8 mouse cellular contexts compared by ENCODE assay signal in the genomic region with DNA sequence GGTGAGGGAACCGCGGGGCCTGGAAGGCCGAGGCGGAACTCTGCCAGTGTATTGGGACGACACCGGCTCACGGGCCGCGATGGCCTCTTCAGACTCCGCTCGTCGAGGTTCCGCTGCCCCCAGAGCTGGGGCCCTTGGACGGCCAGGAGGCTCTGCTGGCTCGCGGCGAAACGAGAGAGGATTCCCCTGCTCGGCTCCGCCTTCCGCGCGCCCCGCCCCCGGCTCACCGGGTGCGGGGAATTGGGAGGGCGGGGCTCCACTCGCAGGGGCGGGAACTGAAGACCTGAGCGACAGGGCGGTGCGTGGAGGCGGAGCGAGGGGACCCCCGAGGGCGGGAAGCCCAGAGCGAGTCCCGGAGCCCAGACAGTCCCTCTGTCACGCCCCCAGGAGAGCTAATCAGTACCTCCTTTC. TPM values are rescaled to one million over a fixed set of nuclear protein-coding genes. Genes with fewer than 3 reads are reported as not detected.
A peak's percentile ranks its signal among the peaks of the same experiment; 100 is the strongest.
DNase-seq lines count a peak whose midpoint lies in the region; ATAC-seq and TF ChIP-seq lines count a peak whose summit lies in the region.

TSS of gene Tmem158 (minus strand) at position 154 of the 411 bp plus-strand sequence.

- H3K9me3 ChIP-seq in erythroblast, embryonic 14.5 days (ENCODE audit: control insufficient read depth, low read length) = peaks cover 5% of the 10 kb centered on the region; the same call in 1 of the 2 replicates
- H3K9me3 ChIP-seq in heart, embryonic 14.5 days (ENCODE audit: control insufficient read depth, low read length) = no peaks in the 10 kb centered on the region
- H3K9me3 ChIP-seq in liver, embryonic 12.5 days (replicated peaks) = no peaks in the 10 kb centered on the region
- H3K9me3 ChIP-seq in stomach, postnatal 0 days (ENCODE audit: control insufficient read depth, low read length) = no peaks in the 10 kb centered on the region

- peaks cover 58% of the 10 kb centered on the region for H3K27me3 ChIP-seq in erythroblast, embryonic 14.5 days (ENCODE audit: control insufficient read depth)
- H3K27me3 ChIP-seq in heart, embryonic 14.5 days (ENCODE audit: control insufficient read depth, insufficient read depth, low read length) = peaks cover 32% of the 10 kb centered on the region
- H3K27me3 ChIP-seq in liver, embryonic 12.5 days (replicated peaks) = peaks cover 64% of the 10 kb centered on the region
- no peaks in the 10 kb centered on the region for H3K27me3 ChIP-seq in stomach, postnatal 0 days (ENCODE audit: control insufficient read depth, insufficient read depth, low read length)

- H3K4me3 ChIP-seq in erythroblast, embryonic 14.5 days (replicated peaks) = peak within 1 kb of the TSS; percentile 66
- peak within 1 kb of the TSS; percentile 62 to 72 for H3K4me3 ChIP-seq in heart, embryonic 14.5 days (ENCODE audit: control insufficient read depth in 1 of 2, insufficient read depth in 1 of 2, low read depth in 1 of 2, low read length in 2 of 2)
- peak within 1 kb of the TSS; percentile 63 for H3K4me3 ChIP-seq in liver, embryonic 12.5 days
- H3K4me3 ChIP-seq in stomach, postnatal 0 days (ENCODE audit: low read depth, low read length) = peak within 1 kb of the TSS; percentile 72

- no peak for TF ChIP-seq EP300 in stomach, postnatal 0 days (optimal IDR thresholded peaks at IDR 0.05)

- H3K27ac ChIP-seq in heart, embryonic 14.5 days (replicated peaks in 1 of 2; ENCODE audit: control insufficient read depth in 1 of 2, insufficient read depth in 1 of 2, low read depth in 2 of 2, low read length in 2 of 2) = no peak within 1 kb of the TSS; a peak in 1 of 4 replicates
- peak within 1 kb of the TSS; percentile 18 for H3K27ac ChIP-seq in liver, embryonic 12.5 days
- peak within 1 kb of the TSS; percentile 61 for H3K27ac ChIP-seq in stomach, postnatal 0 days (replicated peaks)

- H3K4me2 ChIP-seq in heart, embryonic 14.5 days (ENCODE audit: low read length) = peak within 1 kb of the TSS; percentile 98
- H3K4me2 ChIP-seq in liver, embryonic 12.5 days = peak within 1 kb of the TSS; percentile 90
- H3K4me2 ChIP-seq in stomach, postnatal 0 days (replicated peaks; ENCODE audit: low read depth) = peak within 1 kb of the TSS; percentile 98

- peak; percentile 89 for ATAC-seq in heart, embryonic 14.5 days (ENCODE audit: insufficient number of reproducible peaks, insufficient read depth, low FRiP score, low read depth)
- ATAC-seq in liver, embryonic 12.5 days = peak; percentile 94
- ATAC-seq in stomach, postnatal 0 days (ENCODE audit: low FRiP score, low TSS enrichment) = peak; percentile 78

- H3K9ac ChIP-seq in heart, embryonic 14.5 days (ENCODE audit: low read length) = peak within 1 kb of the TSS; percentile 67
- peak within 1 kb of the TSS; percentile 73 for H3K9ac ChIP-seq in liver, embryonic 12.5 days
- H3K9ac ChIP-seq in stomach, postnatal 0 days (ENCODE audit: low read length) = peak within 1 kb of the TSS; percentile 69

- H3K4me1 ChIP-seq in erythroblast, embryonic 14.5 days (ENCODE audit: control insufficient read depth) = peaks cover 17% of the 10 kb centered on the region
- H3K4me1 ChIP-seq in heart, embryonic 14.5 days (ENCODE audit: control insufficient read depth in 2 of 2, insufficient read depth in 2 of 2, low read length in 2 of 2) = peaks cover 0 to 11% of the 10 kb centered on the region in 2 experiments; a peak in 2 of 4 replicates
- peaks cover 24% of the 10 kb centered on the region for H3K4me1 ChIP-seq in liver, embryonic 12.5 days
- no peaks in the 10 kb centered on the region for H3K4me1 ChIP-seq in stomach, postnatal 0 days (replicated peaks; ENCODE audit: control insufficient read depth, insufficient read depth)

- peak; percentile 84 for DNase-seq in CD4-positive helper T cell, adult 2 months (ENCODE audit: low read depth, low spot score)
- DNase-seq in brain, embryonic 18.5 days (ENCODE audit: low read depth, low spot score) = peak; percentile 74
- peak; percentile 93 for DNase-seq in kidney, postnatal 10 days
- DNase-seq in natural killer cell, adult 2 months (ENCODE audit: low spot score in 2 of 2) = peak; percentile 56 to 58
- DNase-seq in stomach, postnatal 0 days (ENCODE audit: low spot score) = peak; percentile 86

- WGBS in heart, embryonic 14.5 days = 0% methylated on average over 36 of the region's 40 CpGs
- WGBS in liver, embryonic 12.5 days (ENCODE audit: insufficient replicate concordance) = 5% methylated on average over 39 of the region's 40 CpGs
- 0% methylated on average over 39 of the region's 40 CpGs for WGBS in stomach, postnatal 0 days

- H3K36me3 ChIP-seq in erythroblast, embryonic 14.5 days (ENCODE audit: control insufficient read depth) = no peaks in the 10 kb centered on the region
- H3K36me3 ChIP-seq in heart, embryonic 14.5 days (ENCODE audit: control insufficient read depth, insufficient read depth, low read length) = no peaks in the 10 kb centered on the region
- H3K36me3 ChIP-seq in liver, embryonic 12.5 days = no peaks in the 10 kb centered on the region
- no peaks in the 10 kb centered on the region for H3K36me3 ChIP-seq in stomach, postnatal 0 days (ENCODE audit: control insufficient read depth, insufficient read depth, low read length)

- no peak for TF ChIP-seq CTCF in stomach, postnatal 0 days (IDR thresholded peaks at IDR 0.05; ENCODE audit: low read depth)

RNA-seq across cellular contexts. Expression of gene Tmem158, which starts in this region (rescaled TPM):
- polyA plus RNA-seq in erythroblast, embryonic 14.5 days (2012) = 0.30 and 0.34 TPM in 2 replicates
- 6.6 and 7.2 TPM in 2 replicates for polyA plus RNA-seq in heart, embryonic 14.5 days (2014; fragmentation: Nextera tagmentation; extraction: Ambion mirVana)
- 12.6 and 12.8 TPM in 2 replicates for polyA plus RNA-seq in liver, embryonic 12.5 days (2016; fragmentation: Nextera tagmentation; extraction: Ambion mirVana)
- polyA plus RNA-seq in stomach, postnatal 0 days (2015; fragmentation: Nextera tagmentation; extraction: Ambion mirVana) = 15.1 and 16.8 TPM in 2 replicates

Comparison
In these comparisons a context has a peak if more than half of its experiments do, and no peak if none do; other contexts are left out.
1. H3K27ac ChIP-seq: peak in liver, embryonic 12.5 days (single experiment) and stomach, postnatal 0 days (single experiment); none in heart, embryonic 14.5 days (0 of 2).
2. Peak in every context shown above with its lines, with median percentiles within 50 percentile points of each other: DNase-seq, H3K4me3 ChIP-seq, ATAC-seq, H3K4me2 ChIP-seq and H3K9ac ChIP-seq.